Mouse (Mus musculus) retina, postnatal 7 days (tissue): Measurements from ENCODE around the gene Fam57a.
"Not testable (repeated sequence)": the region's sequence is repeated elsewhere in the genome, so short reads cannot be mapped to it uniquely, and the experiment has no call there.

Experiments
- DNase-seq: peaks from one replicate; pipeline ENCODE4 v3.0.0-alpha.2; 2012; ENCODE audit warnings: low read depth, low spot score

Fam57a gene

GRCm38 (mm10) chr11:76180146-76180540 lies 672 bp downstream of the Fam57a start:
- DNase-seq, result no peak

DNA sequence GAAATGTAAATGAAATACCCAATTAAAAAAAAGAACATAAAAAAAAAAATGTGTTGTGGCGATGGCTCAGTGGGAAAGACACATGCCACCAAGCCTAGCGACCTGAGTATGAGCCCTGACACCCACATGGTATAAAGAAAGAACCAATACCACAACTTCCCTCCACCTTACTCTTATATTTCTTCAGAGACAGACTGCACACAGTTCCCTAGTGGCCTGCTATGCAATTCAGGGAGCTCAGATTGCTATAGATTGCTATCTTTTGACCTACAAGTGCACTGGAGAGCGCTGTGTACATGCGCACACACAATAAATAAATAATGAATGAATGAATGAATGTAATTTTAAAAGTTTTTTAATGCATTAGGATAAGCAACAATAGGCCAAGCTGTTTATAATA lies 4.3 kb downstream of the Fam57a start:
- no peak for DNase-seq

- no peak for DNase-seq
Observed at GRCm38 (mm10) chr11:76186908-76187307, 7.4 kb downstream of the Fam57a start.

DNA sequence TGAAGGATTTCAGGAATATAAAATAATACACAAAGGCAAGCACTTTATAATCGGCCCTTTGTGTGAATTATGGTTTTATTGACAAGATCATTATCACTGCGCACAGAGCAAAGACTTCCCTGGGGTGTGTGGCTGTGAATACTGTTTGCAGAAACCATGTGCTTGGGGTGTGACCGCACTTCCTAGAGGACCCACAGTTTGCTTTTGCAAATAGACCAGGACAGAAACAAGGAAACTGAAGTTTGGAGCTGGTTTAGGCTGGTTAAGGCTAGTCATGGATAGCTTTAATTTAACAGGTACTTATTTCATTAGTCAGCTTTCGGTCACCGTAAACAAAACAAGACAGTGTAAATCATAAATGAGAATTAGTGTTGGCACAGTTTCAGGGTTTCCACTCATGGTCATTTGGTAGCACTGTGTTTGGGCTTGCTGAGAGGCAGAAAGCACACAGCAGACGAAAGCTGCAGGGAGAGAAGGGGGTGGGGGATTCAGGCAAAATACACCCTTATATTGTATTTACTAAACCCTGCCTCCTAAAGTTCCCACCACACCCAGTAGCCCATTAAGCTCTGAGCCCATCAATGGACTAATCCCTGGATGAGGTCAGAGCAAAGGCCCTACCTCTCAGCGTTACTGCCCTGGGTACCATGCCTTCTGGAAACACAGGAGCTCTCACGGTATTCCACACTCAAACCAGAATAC lies 17.0 kb downstream of the Fam57a start:
- DNase-seq, result no peak

- DNase-seq, result no peak
Observed at GRCm38 (mm10) chr11:76196977-76197469, 17.6 kb downstream of the Fam57a start.

- DNase-seq, result peak; percentile 72
Observed at GRCm38 (mm10) chr11:76201761-76202674, 22.5 kb downstream of the Fam57a start.

- no peak for DNase-seq
Observed at GRCm38 (mm10) chr11:76206793-76207192, 27.3 kb downstream of the Fam57a start.

DNA sequence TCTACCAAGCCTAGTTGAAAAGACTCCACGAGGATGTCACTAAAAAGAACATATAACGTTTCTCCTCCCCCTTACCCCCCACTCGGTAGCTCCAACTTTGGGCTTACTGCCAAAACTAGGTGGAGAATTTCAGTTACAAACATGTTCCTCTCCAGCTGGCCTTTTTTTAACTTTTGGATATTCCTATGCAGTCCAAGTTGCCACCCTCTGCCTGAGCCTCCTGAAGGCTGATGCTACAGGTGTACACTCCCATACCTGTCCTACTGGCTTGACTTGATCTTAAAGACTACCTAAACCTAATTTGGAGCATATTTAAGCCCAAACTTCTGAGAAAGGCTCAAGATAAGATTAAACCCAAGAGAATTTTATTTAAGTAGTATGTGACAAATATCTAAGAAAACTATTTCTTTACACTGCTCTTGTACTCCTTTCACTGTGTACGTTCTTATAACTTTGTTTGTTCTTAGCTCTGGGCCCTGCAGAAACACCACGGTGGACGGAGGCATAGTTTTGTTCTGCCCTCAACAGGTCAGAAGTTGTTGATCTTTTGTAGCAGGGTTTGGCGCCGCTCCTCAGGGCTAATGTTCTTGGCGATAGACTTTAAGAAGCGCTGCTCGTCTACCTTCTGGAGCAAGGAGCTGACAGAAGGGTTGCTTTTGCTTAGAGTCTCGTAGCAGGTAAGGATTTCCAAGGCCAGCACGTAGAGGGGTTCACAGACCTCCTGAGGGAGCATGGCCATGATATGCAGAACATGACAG lies 30.9 kb downstream of the Fam57a start:
- DNase-seq, result no peak

DNA sequence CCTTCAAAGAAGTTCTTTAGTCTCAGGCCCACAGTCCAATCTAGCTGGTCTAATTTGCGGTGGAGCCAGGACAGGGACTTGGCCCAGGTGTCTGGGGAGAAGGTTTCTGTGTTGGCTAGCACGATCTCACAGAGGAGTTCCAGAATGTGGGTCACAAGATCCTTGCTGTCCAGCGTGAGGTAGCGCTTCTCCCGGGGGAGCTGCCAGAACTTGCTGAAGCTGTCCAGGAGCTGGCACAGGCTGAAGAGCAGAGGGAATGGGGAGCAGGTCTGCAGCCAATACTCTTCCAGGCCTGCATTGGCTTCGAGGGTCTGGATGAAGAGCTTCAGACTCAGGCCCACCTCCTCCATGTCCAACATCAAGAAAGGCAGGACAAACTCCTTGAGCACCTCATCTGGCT lies 32.1 kb downstream of the Fam57a start:
- not testable (repeated sequence) for DNase-seq

- DNase-seq, result no peak
Observed at GRCm38 (mm10) chr11:76213841-76214240, 34.4 kb downstream of the Fam57a start.

DNA sequence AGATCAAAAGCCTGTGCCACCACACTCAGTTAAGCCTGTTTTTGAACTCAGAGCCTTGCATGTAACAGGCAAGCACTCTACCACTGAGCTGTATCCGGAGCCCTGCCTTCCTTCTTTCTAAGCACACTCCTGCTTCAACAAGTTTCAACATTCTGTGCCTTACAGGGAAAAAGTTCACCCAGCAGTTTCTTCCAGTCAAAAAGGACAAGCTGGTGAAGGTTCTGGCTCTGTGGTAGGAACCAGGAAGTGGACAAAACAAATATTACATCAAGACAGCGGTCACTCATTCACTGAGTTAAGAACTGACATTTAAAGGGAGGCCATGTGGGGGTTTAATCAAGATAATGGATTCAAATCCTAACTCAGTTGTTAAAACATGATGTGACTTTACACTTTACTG lies 35.5 kb downstream of the Fam57a start:
- no peak for DNase-seq

DNA sequence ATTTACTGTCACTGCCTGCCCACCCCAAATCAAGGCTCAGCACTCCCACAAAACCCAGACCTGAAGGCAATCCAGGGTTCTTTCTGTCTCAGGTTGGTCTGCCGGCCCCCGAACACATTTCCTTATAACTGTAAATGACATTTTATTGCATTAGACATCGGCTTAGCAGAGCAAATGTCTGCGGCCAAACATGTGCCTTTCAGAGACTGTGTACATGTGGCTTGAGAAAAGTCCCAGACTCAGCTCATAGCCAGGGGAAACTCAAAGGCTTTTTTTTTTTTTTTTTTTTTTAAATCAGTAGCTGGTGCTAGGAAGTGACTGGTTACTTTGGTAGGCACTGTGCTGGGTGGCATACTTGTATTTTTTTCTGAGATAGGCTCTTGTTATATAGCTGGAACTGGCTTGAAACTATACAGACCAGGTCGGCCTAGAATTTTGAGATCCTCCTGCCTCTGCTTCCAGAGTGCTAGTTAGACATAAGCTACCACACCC lies 36.6 kb downstream of the Fam57a start:
- DNase-seq, result no peak

GRCm38 (mm10) chr11:76216681-76217389 lies 37.4 kb downstream of the Fam57a start:
- no peak for DNase-seq

DNA sequence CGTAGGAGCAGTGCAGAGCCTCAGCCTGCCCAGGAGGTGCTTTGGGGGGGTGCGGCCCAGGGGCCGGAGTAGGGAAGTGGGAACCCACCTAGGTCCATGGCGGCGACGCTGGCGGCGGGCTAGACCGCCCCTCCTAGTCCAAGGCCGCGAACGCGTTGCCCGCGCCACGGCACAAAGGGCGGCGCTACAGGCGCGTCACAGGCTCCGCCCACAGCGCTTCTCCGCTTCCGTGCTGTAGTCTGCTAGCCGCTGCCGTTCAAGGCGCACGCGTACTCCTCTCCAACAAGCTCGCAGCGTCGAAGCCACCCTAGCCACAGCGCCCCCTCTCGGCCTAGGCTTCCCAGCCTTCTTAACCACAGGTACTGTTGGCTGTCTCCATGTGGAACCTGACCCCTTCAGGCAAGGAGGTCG lies 37.9 kb downstream of the Fam57a start, which contains the start of the genes Dbil5 and Gemin4:
TSS of gene Dbil5 (plus strand) at position 219 of the 411 bp plus-strand sequence.
TSS of gene Gemin4 (minus strand) at position 275 of the 411 bp plus-strand sequence.
- peak; percentile 95 for DNase-seq

DNA sequence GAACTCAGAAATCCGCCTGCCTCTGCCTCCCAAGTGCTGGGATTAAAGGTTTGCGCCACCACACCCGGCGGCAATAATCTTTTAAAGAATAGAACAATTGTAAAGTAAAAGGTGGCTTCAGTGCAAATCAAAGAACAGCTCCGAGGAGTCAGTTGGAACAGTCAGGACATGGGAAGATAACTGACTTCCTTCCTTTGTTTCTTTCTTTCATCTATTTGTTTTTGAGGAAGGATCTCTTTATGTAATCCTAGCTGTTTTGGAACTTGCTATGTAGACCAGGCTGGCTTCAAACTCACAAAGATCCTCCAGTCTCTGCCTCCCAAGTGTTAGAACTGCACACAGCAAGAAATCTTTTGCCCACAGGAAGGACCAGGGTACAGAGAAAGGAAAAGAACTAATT lies 45.2 kb downstream of the Fam57a start:
- no peak for DNase-seq

GRCm38 (mm10) chr11:76225051-76225450 lies 45.6 kb downstream of the Fam57a start:
- DNase-seq, result no peak

DNA sequence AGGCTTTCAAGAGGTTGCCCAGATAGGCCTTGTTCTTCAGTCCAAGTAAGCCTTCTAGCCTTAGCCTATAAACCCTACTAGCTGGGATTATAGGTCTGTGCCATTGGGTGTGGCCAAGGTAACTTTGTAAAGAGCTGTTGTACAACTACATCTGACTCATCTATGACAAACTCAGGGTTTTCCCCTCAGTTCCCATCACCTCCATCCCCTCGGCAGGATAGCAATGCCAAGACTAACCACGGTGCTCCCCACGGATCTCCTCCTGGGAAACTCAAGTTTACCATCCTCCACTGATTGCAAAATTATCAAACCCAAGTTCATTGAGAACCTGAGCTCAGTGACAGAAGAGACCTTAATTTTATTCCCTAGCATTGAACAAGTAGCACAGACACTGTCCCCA lies 56.7 kb downstream of the Fam57a start:
- no peak for DNase-seq

- no peak for DNase-seq
Observed at GRCm38 (mm10) chr11:76239750-76240149, 60.3 kb downstream of the Fam57a start.

- peak; percentile 87 for DNase-seq
Observed at GRCm38 (mm10) chr11:76242901-76243810, 63.7 kb downstream of the Fam57a start, which contains the start of the genes Mrm3 and Glod4. Mrm3 (plus strand) TSS chr11:76243715. Glod4 (minus strand) TSS chr11:76243725.
